Mouse (Mus musculus) CH12.LX (cell line): ENCODE data around the gene Nfia.

Experiments
- E2F4 ChIP-seq: IDR thresholded peaks from 2 replicates; pipeline ENCODE4 v1.6.1; 2011; ENCODE audit warnings: low read depth, low read length, improper control_type of control experiment; ENCODE audit not compliant: insufficient replicate concordance
- POLR2A ChIP-seq: IDR thresholded peaks from 2 replicates; pipeline ENCODE4 v1.6.1; 2011; ENCODE audit warnings: low read depth, mild to moderate bottlenecking, improper control_type of control experiment, low read length
- USF1 ChIP-seq: IDR thresholded peaks from 2 replicates; pipeline ENCODE4 v1.6.1; 2014; ENCODE audit warnings: low read depth, mild to moderate bottlenecking, inconsistent platforms, low read length, improper control_type of control experiment

GRCm38 (mm10) chr4:97821556-97822251 is 49.2 kb downstream of the Nfia start:
- no peak for TF ChIP-seq POLR2A
- no peak for TF ChIP-seq USF1
- TF ChIP-seq E2F4, result no peak
